Mouse (Mus musculus) midbrain, embryonic 11.5 days (tissue): Measurements from ENCODE around the gene Trap1a. TPM values are rescaled to one million over a fixed set of nuclear protein-coding genes. Genes with fewer than 3 reads are reported as not detected.
"Not testable (repeated sequence)": the region's sequence is repeated elsewhere in the genome, so short reads cannot be mapped to it uniquely, and the experiment has no call there.

Experiments used
- ATAC-seq: fragments of 200-750 bp; cut with Nextera tagmentation; 2 replicates; pipeline ENCODE4 v1.8.0; 2017; ENCODE audit warnings: moderate TSS enrichment, moderate library complexity; ENCODE audit not compliant: low FRiP score
- DNase-seq: peaks from one replicate; pipeline ENCODE4 v3.0.0; 2015; ENCODE audit warnings: low spot score; ENCODE audit errors: missing footprints
- H3K27ac ChIP-seq: fragments of 300-500 bp; sonication (generic); 2 replicates; pipeline ENCODE4 v1.5.1; 2014; ENCODE audit warnings: low read depth, low read length
- H3K27me3 ChIP-seq: fragments of 300-500 bp; sonication (generic); 2 replicates; pipeline ENCODE4 v1.6.1; 2014; ENCODE audit warnings: mild to moderate bottlenecking, low read length, moderate library complexity, mixed read lengths; ENCODE audit not compliant: control insufficient read depth, insufficient read depth
- H3K36me3 ChIP-seq: fragments of 300-500 bp; sonication (generic); 2 replicates; pipeline ENCODE4 v1.6.1; 2014; ENCODE audit warnings: mild to moderate bottlenecking, low read length, moderate library complexity, mixed read lengths; ENCODE audit not compliant: control insufficient read depth, insufficient read depth
- H3K4me1 ChIP-seq: fragments of 300-500 bp; sonication (generic); 2 replicates; pipeline ENCODE4 v1.6.1; 2014; ENCODE audit warnings: low read length; ENCODE audit not compliant: control insufficient read depth, insufficient read depth
- H3K4me2 ChIP-seq: fragments of 300-500 bp; sonication (generic); 2 replicates; pipeline ENCODE4 v1.6.1; 2014; ENCODE audit warnings: mild to moderate bottlenecking, moderate library complexity
- H3K4me3 ChIP-seq: fragments of 300-500 bp; sonication (generic); 2 replicates; pipeline ENCODE4 v1.5.1; 2014; ENCODE audit warnings: low read depth, low read length
- H3K9ac ChIP-seq: fragments of 300-500 bp; sonication (generic); 2 replicates; pipeline ENCODE4 v1.6.1; 2014; ENCODE audit warnings: low read length
- H3K9me3 ChIP-seq: fragments of 300-500 bp; sonication (generic); 2 replicates; pipeline ENCODE4 v1.6.1; 2016; ENCODE audit warnings: low read length; ENCODE audit not compliant: control insufficient read depth
- WGBS: fragments of 180-500 bp; shearing (Covaris S2); extraction: QIAGEN DNeasy Blood & Tissue Kit; methylation state at CpG from one replicate; pipeline ENCODE4 v1.1.7; 2014; 5-methylcytosine and 5-hydroxymethylcytosine counted together
- polyA plus RNA-seq: library from polyadenylated mRNA; unstranded; fragments of >200 nt; fragmentation: Nextera tagmentation; extraction: Ambion mirVana; gene quantifications from 2 replicates; pipeline ENCODE4 v1.2.1, GENCODE M21; 2014

Trap1a gene
- not detected in 2 replicates for polyA plus RNA-seq

GRCm38 (mm10) chrX:139333263-139333994, at the start of gene Trap1a:
Gene Trap1a (plus strand): TSS chrX:139333683.
- no peaks in the 10 kb centered on the region for H3K36me3 ChIP-seq
- DNase-seq: no peak

DNA sequence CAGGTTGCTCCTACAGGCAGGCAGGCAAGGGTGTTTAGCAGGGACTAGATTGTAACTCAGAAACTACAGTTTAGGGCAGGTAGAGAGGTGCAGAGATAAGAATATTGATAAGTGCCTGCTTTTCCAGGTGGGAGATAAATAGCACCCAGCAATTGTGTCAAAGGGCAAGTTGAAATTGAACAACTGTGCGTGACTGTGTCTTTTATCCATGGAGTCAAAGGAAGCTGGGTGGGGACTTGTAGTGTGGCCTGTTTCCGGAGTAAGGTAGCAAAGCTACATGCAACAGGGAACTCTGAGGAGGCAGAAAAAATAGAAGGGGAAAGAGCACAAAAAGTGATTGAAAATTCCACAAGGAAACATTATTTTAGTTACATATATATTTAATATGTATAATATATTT, 40.4 kb upstream of the Trap1a start:
- H3K4me1 ChIP-seq: no peaks in the 10 kb centered on the region
- H3K27me3 ChIP-seq: no peaks in the 10 kb centered on the region
- no peak for DNase-seq
- H3K9ac ChIP-seq: no peak overlapping the region
- H3K9me3 ChIP-seq: no peaks in the 10 kb centered on the region
- 84% methylated on average over 2 of the region's 2 CpGs for WGBS
- no peak overlapping the region for H3K4me3 ChIP-seq
- no peak for ATAC-seq
- H3K27ac ChIP-seq: no peak overlapping the region
- H3K36me3 ChIP-seq: no peaks in the 10 kb centered on the region
- H3K4me2 ChIP-seq: no peak overlapping the region

More at GRCm38 (mm10) chrX:139333263-139333994, at the start of gene Trap1a:
- Histone ChIP-seq H3K27me3 (no peaks in the 10 kb centered on the region), H3K4me1 (no peaks in the 10 kb centered on the region), H3K27ac (no peak within 1 kb of the TSS), H3K4me3 (no peak within 1 kb of the TSS), H3K9me3 (no peaks in the 10 kb centered on the region), H3K4me2 (no peak within 1 kb of the TSS), H3K9ac (no peak within 1 kb of the TSS)
- ATAC-seq: no peak
- WGBS: 93% methylated on average over 24 of the region's 24 CpGs

GRCm38 (mm10) chrX:139295325-139295724, 38.2 kb upstream of the Trap1a start:
- ATAC-seq (no peak), DNase-seq (no peak)
- no peak overlapping the region for H3K4me2 ChIP-seq
- H3K36me3 ChIP-seq: no peaks in the 10 kb centered on the region
- H3K27ac ChIP-seq: no peak overlapping the region
- WGBS: 94% methylated on average over 1 of the region's 1 CpGs
- H3K4me1 ChIP-seq: no peaks in the 10 kb centered on the region
- H3K4me3 ChIP-seq: no peak overlapping the region
- no peaks in the 10 kb centered on the region for H3K9me3 ChIP-seq
- H3K9ac ChIP-seq: no peak overlapping the region
- no peaks in the 10 kb centered on the region for H3K27me3 ChIP-seq

GRCm38 (mm10) chrX:139317356-139317755, 16.1 kb upstream of the Trap1a start:
- H3K27ac ChIP-seq, DNase-seq, H3K9me3 ChIP-seq, H3K36me3 ChIP-seq, ATAC-seq, H3K27me3 ChIP-seq, H3K9ac ChIP-seq, H3K4me3 ChIP-seq, H3K4me1 ChIP-seq, H3K4me2 ChIP-seq: not testable (repeated sequence)
- 50% methylated on average over 5 of the region's 5 CpGs for WGBS

DNA sequence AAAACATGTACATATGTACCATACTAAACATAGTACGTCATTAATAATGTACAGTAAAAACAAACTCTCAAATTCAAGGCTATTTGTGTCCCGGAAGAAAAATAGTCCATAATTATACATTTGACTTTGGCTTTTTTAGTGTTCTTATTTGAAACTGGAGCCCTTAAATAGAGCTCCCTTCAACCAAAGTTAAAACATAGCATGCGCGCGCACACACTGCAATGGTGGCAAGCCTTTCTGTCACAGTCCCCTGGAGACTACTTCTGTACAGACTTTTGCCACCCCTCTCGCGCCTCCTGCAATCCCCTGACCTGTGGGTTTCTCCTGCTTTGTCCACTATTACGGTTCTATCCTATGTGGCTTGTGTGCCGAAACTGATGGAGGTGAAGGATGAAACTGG, 900 bp upstream of the Trap1a start:
- Histone ChIP-seq H3K9me3 (no peaks in the 10 kb centered on the region), H3K27ac (no peak overlapping the region), H3K9ac (no peak overlapping the region), H3K27me3 (no peaks in the 10 kb centered on the region), H3K36me3 (no peaks in the 10 kb centered on the region), H3K4me1 (no peaks in the 10 kb centered on the region), H3K4me2 (no peak overlapping the region), H3K4me3 (no peak overlapping the region)
- ATAC-seq: no peak
- no peak for DNase-seq
- WGBS: 90% methylated on average over 9 of the region's 9 CpGs

DNA sequence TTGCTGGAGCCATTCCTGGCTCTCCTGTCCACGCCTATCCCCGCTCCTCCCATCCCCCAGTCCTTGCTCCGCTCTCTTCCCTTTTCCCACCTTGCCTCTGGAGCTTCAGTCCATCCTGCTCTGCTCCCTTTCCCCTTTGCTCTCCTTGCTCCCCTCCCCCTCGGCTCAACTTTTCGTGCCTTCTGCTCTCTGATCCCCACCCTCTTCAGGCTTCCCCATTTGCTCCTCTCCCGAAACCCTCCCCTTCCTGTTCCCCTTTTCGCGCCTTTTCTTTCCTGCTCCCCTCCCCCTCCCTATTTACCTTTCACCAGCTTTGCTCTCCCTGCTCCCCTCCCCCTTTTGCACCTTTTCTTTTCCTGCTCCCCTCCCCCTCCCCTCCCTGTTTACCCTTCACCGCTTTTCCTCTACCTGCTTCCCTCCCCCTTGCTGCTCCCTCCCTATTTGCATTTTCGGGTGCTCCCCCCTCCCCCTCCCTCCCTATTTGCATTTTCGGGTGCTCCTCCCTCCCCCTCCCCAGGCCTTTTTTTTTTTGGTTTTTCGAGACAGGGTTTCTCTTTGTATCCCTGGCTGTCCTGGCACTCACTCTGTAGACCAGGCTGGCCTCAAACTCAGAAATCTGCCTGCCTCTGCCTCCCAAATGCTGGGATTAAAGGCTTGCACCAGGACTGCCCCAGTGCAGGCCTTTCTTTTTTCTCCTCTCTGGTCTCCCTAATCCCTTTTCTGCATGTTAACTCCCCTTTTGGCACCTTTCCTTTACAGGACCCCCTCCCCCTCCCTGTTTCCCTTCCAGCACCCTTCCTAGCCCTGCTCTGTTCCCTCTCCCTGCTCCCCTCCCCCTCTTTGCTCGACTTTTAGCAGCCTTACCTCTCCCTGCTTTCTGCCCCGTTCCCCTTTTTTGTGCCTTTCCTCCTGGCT, 1.3 kb downstream of the Trap1a start:
- ATAC-seq (no peak), DNase-seq (no peak)
- WGBS: 85% methylated on average over 14 of the region's 14 CpGs
- H3K9me3 ChIP-seq: no peaks in the 10 kb centered on the region
- no peak overlapping the region for H3K27ac ChIP-seq
- H3K36me3 ChIP-seq: no peaks in the 10 kb centered on the region
- H3K9ac ChIP-seq: no peak overlapping the region
- no peak overlapping the region for H3K4me2 ChIP-seq
- no peak overlapping the region for H3K4me3 ChIP-seq
- H3K4me1 ChIP-seq: no peaks in the 10 kb centered on the region
- H3K27me3 ChIP-seq: no peaks in the 10 kb centered on the region

- no peak for DNase-seq
- H3K4me3 ChIP-seq: no peak overlapping the region
- H3K36me3 ChIP-seq: no peaks in the 10 kb centered on the region
- H3K9ac ChIP-seq: no peak overlapping the region
- no peak overlapping the region for H3K27ac ChIP-seq
- H3K4me2 ChIP-seq: no peak overlapping the region
- no peaks in the 10 kb centered on the region for H3K4me1 ChIP-seq
- 76% methylated on average over 3 of the region's 3 CpGs for WGBS
- ATAC-seq: no peak
- no peaks in the 10 kb centered on the region for H3K9me3 ChIP-seq
- no peaks in the 10 kb centered on the region for H3K27me3 ChIP-seq
Observed at GRCm38 (mm10) chrX:139335419-139336074, 2.1 kb downstream of the Trap1a start.

DNA sequence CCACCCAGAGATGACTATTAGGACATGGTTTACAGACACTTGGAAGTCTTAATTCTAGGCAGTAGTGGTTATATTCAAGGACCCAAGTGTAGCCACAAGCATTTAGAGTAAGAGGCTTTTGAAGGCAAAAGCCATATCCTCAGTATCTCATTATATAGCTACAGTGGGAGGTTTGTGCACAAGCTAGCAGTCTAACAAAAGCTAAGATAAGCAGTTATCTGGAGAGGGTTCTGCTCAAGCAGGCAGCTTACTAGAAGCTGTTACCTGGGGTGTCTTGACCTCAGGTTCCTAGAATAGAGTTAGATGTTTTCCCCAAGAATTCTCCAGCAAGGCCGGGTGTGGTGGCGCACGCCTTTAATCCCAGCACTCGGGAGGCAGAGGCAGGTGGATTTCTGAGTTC, 6.1 kb downstream of the Trap1a start:
- H3K4me2 ChIP-seq: no peak overlapping the region
- no peaks in the 10 kb centered on the region for H3K9me3 ChIP-seq
- no peak overlapping the region for H3K4me3 ChIP-seq
- H3K27ac ChIP-seq: no peak overlapping the region
- no peak for ATAC-seq
- no peaks in the 10 kb centered on the region for H3K4me1 ChIP-seq
- H3K36me3 ChIP-seq: no peaks in the 10 kb centered on the region
- 97% methylated on average over 4 of the region's 4 CpGs for WGBS
- DNase-seq: no peak
- no peak overlapping the region for H3K9ac ChIP-seq
- no peaks in the 10 kb centered on the region; the same call in 1 of the 2 replicates for H3K27me3 ChIP-seq
